Mouse (Mus musculus): ENCODE data around the gene Ltbr.

- TF ChIP-seq CTCF (IDR thresholded peaks at IDR 0.05; ENCODE audit: insufficient read depth, low read depth, low read length) (no peak), POLR2A (IDR thresholded peaks at IDR 0.05; ENCODE audit: insufficient read depth, low read depth, low read length) (no peak)
Measured at GRCm38 (mm10) chr6:125312581-125313355, 917 bp downstream of the Ltbr start.
